Mouse (Mus musculus): Measurements from ENCODE around the gene Mus81. TPM values are rescaled to one million over a fixed set of nuclear protein-coding genes. Genes with fewer than 3 reads are reported as not detected.
A peak's percentile ranks its signal among the peaks of the same experiment; 100 is the strongest.

The Mus81 gene
- polyA plus RNA-seq, 1 experiment from 2014 or later: 45.1 TPM

DNA sequence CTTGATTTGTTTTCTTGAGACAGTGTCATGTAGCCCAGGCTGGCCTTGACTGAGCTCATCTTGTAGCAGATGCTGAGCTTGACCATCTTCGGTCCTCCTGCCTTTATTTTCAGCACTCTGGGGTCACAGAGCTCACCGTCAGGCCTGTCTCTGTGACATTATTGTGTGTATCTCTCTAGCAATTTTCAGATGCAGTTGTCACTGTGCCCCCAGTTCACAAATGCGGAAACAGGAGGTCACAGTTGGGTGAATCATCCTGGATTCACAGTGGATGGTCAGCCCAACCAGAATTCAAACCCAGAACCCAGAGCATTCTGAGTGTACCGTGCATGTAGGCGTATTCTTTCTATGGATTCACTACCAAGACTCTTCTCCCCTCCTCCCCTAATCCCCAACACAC lies 42.5 kb downstream of the Mus81 start:
- DNase-seq (ENCODE audit: low spot score): no peak
- Histone ChIP-seq H3K36me3 (replicated peaks) (no peaks in the 10 kb centered on the region), H3K9me3 (peaks cover 2% of the 10 kb centered on the region; the same call in 1 of the 2 replicates), H3K4me3 (no peak overlapping the region), H3K4me1 (peaks cover 27% of the 10 kb centered on the region), H3K27me3 (replicated peaks; ENCODE audit: low read depth, poor library complexity, severe bottlenecking) (peaks cover 69% of the 10 kb centered on the region), H3K27ac (replicated peaks) (no peak overlapping the region)
- WGBS: 90% methylated on average over 5 of the region's 5 CpGs

DNA sequence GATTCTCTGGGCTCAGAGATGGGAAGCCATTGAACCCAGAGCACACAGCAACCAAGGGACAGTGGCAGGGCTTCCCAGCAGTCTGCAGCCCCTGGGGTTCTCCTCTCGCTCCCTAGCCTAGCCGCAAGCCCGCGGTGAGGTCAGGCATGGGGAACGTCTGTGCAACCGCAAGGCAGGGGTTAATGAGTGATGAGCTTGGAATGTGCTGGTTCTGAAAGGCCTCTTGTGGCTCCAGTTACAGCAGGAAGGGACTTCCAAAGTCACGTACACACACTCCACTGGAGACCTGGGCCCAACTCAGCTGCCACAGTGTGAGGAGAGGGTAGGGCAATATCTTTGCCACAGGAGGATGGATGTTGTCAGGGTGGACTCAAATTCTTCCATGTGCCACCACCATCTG lies 43.2 kb downstream of the Mus81 start:
- DNase-seq (ENCODE audit: low spot score): peak; percentile 21
- 33% methylated on average over 7 of the region's 7 CpGs for WGBS
- peaks cover 9% of the 10 kb centered on the region; the same call in 1 of the 2 replicates for H3K9me3 ChIP-seq
- H3K4me3 ChIP-seq: no peak overlapping the region
- H3K4me1 ChIP-seq: peaks cover 27% of the 10 kb centered on the region
- H3K36me3 ChIP-seq (replicated peaks): no peaks in the 10 kb centered on the region
- H3K27me3 ChIP-seq (replicated peaks; ENCODE audit: low read depth, poor library complexity, severe bottlenecking): peaks cover 61% of the 10 kb centered on the region
- no peak overlapping the region for H3K27ac ChIP-seq (replicated peaks)

DNA sequence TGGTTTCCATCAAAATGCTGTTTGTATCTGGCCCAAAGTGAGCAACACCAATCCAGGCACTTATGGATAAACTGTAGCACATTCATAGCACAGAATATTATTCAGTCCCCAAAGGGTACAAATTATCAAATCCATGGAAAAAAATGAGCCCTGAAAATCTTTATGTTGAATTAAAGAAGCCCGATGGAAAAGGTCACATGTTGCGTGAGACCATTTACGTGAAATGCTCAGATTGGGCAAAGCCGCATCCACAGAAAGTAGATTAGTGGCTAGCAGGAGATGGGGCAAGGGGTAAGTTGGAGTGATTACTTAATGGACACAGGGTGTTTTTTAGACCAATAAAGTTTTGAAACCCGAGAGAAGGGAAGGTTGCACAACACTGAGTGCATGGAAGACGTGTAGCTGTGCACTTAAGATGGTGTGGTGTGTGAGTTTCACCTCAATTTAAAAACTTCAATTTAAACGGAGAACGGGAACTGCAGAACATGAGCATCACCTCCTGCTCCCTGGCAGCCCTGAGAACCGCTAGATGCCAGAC lies 43.8 kb downstream of the Mus81 start:
- no peak for DNase-seq (ENCODE audit: low spot score)
- Histone ChIP-seq H3K27me3 (replicated peaks; ENCODE audit: low read depth, poor library complexity, severe bottlenecking) (peaks cover 56% of the 10 kb centered on the region), H3K27ac (replicated peaks) (no peak overlapping the region), H3K4me1 (peaks cover 27% of the 10 kb centered on the region), H3K36me3 (replicated peaks) (no peaks in the 10 kb centered on the region), H3K9me3 (peaks cover 9% of the 10 kb centered on the region; the same call in 1 of the 2 replicates), H3K4me3 (no peak overlapping the region)
- WGBS: 68% methylated on average over 9 of the region's 9 CpGs

DNA sequence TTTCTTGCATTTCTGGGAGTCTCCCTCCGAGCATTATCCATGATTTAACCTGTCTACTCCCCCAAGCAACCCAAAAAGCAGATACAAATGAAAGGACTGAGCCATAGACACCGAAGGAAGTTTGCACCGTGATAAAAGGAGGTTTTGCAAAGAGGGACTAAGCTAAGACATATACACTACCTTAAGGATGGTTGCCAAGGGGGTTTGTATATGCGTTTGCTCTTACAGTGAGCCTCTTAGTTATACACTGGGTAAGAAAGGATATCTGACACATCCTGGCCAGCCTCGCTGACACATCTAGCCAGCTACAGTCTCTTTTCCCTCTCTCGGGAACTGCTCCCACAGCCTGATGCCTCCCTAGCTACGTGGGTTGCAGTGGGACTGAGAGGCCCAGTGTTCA lies 54.3 kb downstream of the Mus81 start:
- Histone ChIP-seq H3K27me3 (replicated peaks; ENCODE audit: low read depth, poor library complexity, severe bottlenecking) (peaks cover 7% of the 10 kb centered on the region; the same call in 1 of the 2 replicates), H3K9me3 (no peaks in the 10 kb centered on the region), H3K4me3 (peak overlapping the region; percentile 53), H3K27ac (replicated peaks) (peak overlapping the region; percentile 84), H3K4me1 (peaks cover 30% of the 10 kb centered on the region), H3K36me3 (replicated peaks) (peaks cover 3% of the 10 kb centered on the region; the same call in 1 of the 2 replicates)
- WGBS: 70% methylated on average over 7 of the region's 7 CpGs
- no peak for DNase-seq (ENCODE audit: low spot score)

DNA sequence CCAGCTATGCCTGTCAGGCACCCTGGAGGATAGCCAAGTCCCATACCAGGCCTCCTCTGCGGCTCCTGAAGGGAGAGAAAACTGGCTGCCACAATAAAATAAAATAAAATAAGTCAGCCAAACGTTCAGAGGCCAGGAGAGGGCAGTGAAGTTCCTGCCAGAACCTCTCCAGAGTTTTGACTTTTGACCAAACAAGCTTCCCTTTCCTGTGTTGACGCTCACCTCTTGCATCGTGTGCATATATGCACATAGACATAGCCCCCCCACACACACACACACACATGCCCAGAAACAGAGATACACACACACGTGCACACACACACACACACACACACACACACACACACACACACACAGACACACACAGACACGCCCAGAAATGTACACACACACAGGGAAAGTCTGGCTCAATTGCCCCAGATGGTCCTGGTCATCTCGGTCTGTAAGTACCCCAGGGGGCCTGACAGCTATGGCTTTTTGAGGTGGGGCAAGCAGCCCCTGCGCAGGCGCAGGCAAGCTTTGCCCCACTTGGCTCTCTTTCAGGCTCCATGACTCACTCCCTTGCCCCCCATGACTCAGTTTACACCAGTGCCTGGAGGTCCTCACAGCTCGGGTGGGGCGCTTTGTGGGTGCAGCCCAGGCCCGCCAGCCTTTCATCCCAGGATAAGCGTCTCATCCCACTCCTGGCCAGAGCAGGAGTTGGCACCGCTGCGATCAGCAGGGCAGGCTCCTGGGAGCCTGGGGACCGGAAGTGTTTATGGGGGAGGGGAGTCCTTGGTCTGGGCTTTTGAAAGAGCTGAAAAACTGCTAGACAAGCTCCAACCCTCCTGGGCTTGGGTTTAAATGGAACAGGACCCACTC lies 55.0 kb downstream of the Mus81 start:
- 11% methylated on average over 16 of the region's 16 CpGs for WGBS
- peak; percentile 65 for DNase-seq (ENCODE audit: low spot score)
- peaks cover 11% of the 10 kb centered on the region for H3K36me3 ChIP-seq (replicated peaks)

More for the DNA sequence above, 55.0 kb downstream of the Mus81 start:
- Histone ChIP-seq H3K4me1 (peaks cover 30% of the 10 kb centered on the region), H3K4me3 (peak overlapping the region; percentile 53), H3K27ac (replicated peaks) (peak overlapping the region; percentile 84), H3K9me3 (no peaks in the 10 kb centered on the region), H3K27me3 (replicated peaks; ENCODE audit: low read depth, poor library complexity, severe bottlenecking) (peaks cover 7% of the 10 kb centered on the region; the same call in 1 of the 2 replicates)

Other genes with a start within 250 kb of the Mus81 start
- gene Pacs1, start 215.3 kb downstream of the Mus81 start, polyA plus RNA-seq (2016; fragmentation: Nextera tagmentation; extraction: Ambion mirVana): 24.8 and 25.6 TPM in 2 replicates
- 456 and 467 TPM in 2 replicates for gene Sf3b2, start 192.9 kb downstream of the Mus81 start, polyA plus RNA-seq (2016; fragmentation: Nextera tagmentation; extraction: Ambion mirVana)
- 8.5 and 8.6 TPM in 2 replicates for gene Gal3st3, start 190.1 kb downstream of the Mus81 start, polyA plus RNA-seq (2016; fragmentation: Nextera tagmentation; extraction: Ambion mirVana)
- not detected in 2 replicates for gene Catsper1, start 152.7 kb downstream of the Mus81 start, polyA plus RNA-seq (2016; fragmentation: Nextera tagmentation; extraction: Ambion mirVana)
- 0.24 and 0.65 TPM in 2 replicates for gene Cst6, start 138.8 kb downstream of the Mus81 start, polyA plus RNA-seq (2016; fragmentation: Nextera tagmentation; extraction: Ambion mirVana)
- 90.4 and 93.7 TPM in 2 replicates for gene Eif1ad, start 121.7 kb downstream of the Mus81 start, polyA plus RNA-seq (2016; fragmentation: Nextera tagmentation; extraction: Ambion mirVana)
- gene Banf1, start 121.2 kb downstream of the Mus81 start, polyA plus RNA-seq (2016; fragmentation: Nextera tagmentation; extraction: Ambion mirVana): 570 and 593 TPM in 2 replicates
- gene Sart1, start 99.7 kb downstream of the Mus81 start, polyA plus RNA-seq (2016; fragmentation: Nextera tagmentation; extraction: Ambion mirVana): 89.4 and 96.6 TPM in 2 replicates
- gene Tsga10ip, start 85.9 kb downstream of the Mus81 start, polyA plus RNA-seq (2016; fragmentation: Nextera tagmentation; extraction: Ambion mirVana): 0.28 and 0.72 TPM in 2 replicates
- 222 and 242 TPM in 2 replicates for gene Drap1, start 63.4 kb downstream of the Mus81 start, polyA plus RNA-seq (2016; fragmentation: Nextera tagmentation; extraction: Ambion mirVana)
- gene AI837181, start 63.3 kb downstream of the Mus81 start, polyA plus RNA-seq (2016; fragmentation: Nextera tagmentation; extraction: Ambion mirVana): 49.5 and 55.0 TPM in 2 replicates
- not detected in 2 replicates for gene Fosl1, start 40.9 kb downstream of the Mus81 start, polyA plus RNA-seq (2016; fragmentation: Nextera tagmentation; extraction: Ambion mirVana)
- 6.2 and 7.4 TPM in 2 replicates for gene Ccdc85b, start 30.5 kb downstream of the Mus81 start, polyA plus RNA-seq (2016; fragmentation: Nextera tagmentation; extraction: Ambion mirVana)
- 101 and 109 TPM in 2 replicates for gene Fibp, start 27.8 kb downstream of the Mus81 start, polyA plus RNA-seq (2016; fragmentation: Nextera tagmentation; extraction: Ambion mirVana)
- 1.1 and 1.5 TPM in 2 replicates for gene Ctsw, start 19.9 kb downstream of the Mus81 start, polyA plus RNA-seq (2016; fragmentation: Nextera tagmentation; extraction: Ambion mirVana)
- gene Efemp2, start 14.4 kb downstream of the Mus81 start, polyA plus RNA-seq (2016; fragmentation: Nextera tagmentation; extraction: Ambion mirVana): 75.8 and 80.6 TPM in 2 replicates
- 3,028 and 3,069 TPM in 2 replicates for gene Cfl1, start 2.1 kb upstream of the Mus81 start, polyA plus RNA-seq (2016; fragmentation: Nextera tagmentation; extraction: Ambion mirVana)
- not detected in 2 replicates for gene 1700020D05Rik, start 15.4 kb upstream of the Mus81 start, polyA plus RNA-seq (2016; fragmentation: Nextera tagmentation; extraction: Ambion mirVana)
- 6.3 and 8.4 TPM in 2 replicates for gene Snx32, start 22.1 kb upstream of the Mus81 start, polyA plus RNA-seq (2016; fragmentation: Nextera tagmentation; extraction: Ambion mirVana)
- 0.83 and 1.3 TPM in 2 replicates for gene Ovol1, start 72.2 kb upstream of the Mus81 start, polyA plus RNA-seq (2016; fragmentation: Nextera tagmentation; extraction: Ambion mirVana)
- 2.1 and 2.6 TPM in 2 replicates for gene Ap5b1, start 79.6 kb upstream of the Mus81 start, polyA plus RNA-seq (2016; fragmentation: Nextera tagmentation; extraction: Ambion mirVana)
- 174 and 177 TPM in 2 replicates for gene Rnaseh2c, start 113.5 kb upstream of the Mus81 start, polyA plus RNA-seq (2016; fragmentation: Nextera tagmentation; extraction: Ambion mirVana)
- gene Kat5, start 121.8 kb upstream of the Mus81 start, polyA plus RNA-seq (2016; fragmentation: Nextera tagmentation; extraction: Ambion mirVana): 59.7 and 60.7 TPM in 2 replicates
- gene Rela, start 149.1 kb upstream of the Mus81 start, polyA plus RNA-seq (2016; fragmentation: Nextera tagmentation; extraction: Ambion mirVana): 34.3 and 36.8 TPM in 2 replicates
- 28.7 and 31.2 TPM in 2 replicates for gene Sipa1, start 175.3 kb upstream of the Mus81 start, polyA plus RNA-seq (2016; fragmentation: Nextera tagmentation; extraction: Ambion mirVana)
- gene Map3k11, start 200.3 kb upstream of the Mus81 start, polyA plus RNA-seq (2016; fragmentation: Nextera tagmentation; extraction: Ambion mirVana): 32.1 and 34.0 TPM in 2 replicates
- 30.3 and 30.6 TPM in 2 replicates for gene Pcnx3, start 200.5 kb upstream of the Mus81 start, polyA plus RNA-seq (2016; fragmentation: Nextera tagmentation; extraction: Ambion mirVana)
- 0.19 and 0.23 TPM in 2 replicates for gene Kcnk7, start 216.0 kb upstream of the Mus81 start, polyA plus RNA-seq (2016; fragmentation: Nextera tagmentation; extraction: Ambion mirVana)
- gene Ehbp1l1, start 237.9 kb upstream of the Mus81 start, polyA plus RNA-seq (2016; fragmentation: Nextera tagmentation; extraction: Ambion mirVana): 7.9 and 8.0 TPM in 2 replicates
- gene Fam89b, start 241.3 kb upstream of the Mus81 start, polyA plus RNA-seq (2016; fragmentation: Nextera tagmentation; extraction: Ambion mirVana): 147 and 151 TPM in 2 replicates